In the genomic region with DNA sequence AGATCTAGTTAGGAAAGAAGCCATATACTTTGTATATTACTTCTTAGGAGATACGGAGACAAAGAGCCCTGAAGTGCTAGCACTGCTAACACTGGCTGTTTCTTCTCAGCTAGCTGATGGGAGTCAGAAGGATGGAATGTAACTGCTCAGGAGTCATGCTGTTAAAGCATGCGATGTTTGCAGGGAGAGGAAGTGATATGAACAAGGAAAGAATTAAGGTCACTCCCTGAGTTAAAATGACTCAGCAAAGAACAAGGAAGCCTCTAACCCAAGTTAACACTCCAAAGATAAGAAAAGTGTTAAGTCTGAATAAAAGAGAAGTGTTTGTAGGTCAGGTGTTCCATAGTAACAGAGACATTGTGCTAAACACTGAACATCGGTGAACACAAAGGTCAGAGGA, we compare ENCODE assay signal across 29 mouse cellular contexts.
DNase-seq lines count a peak whose midpoint lies in the region; TF ChIP-seq lines count a peak whose summit lies in the region.
"Had no signal": no experiment of that assay in that cellular context is flagged by ENCODE, and none has a peak within 500 bp of the region (broad histone marks: within the 10 kb centered on the region; RNA-seq: fewer than 3 reads in every experiment).

No protein-coding gene starts in this region.

- WGBS in thymus, adult 2 months = 25% methylated on average over 3 of the region's 3 CpGs

- DNase-seq in adrenal gland, adult 2 months = peak; percentile 3
- no peak for DNase-seq in adrenal gland, postnatal 36 days
- peak; percentile 17 for DNase-seq in ES-CJ7 (ENCODE audit: low read depth, low spot score)
- peak; percentile 48 for DNase-seq in NIH3T3 (ENCODE audit: low read depth)
- peak; percentile 16 for DNase-seq in fibroblast of lung, adult 2 months (ENCODE audit: low read depth)
- no peak for DNase-seq in right cerebral cortex, postnatal 14 days
- no peak for DNase-seq in thymus, adult 2 months
- no peak for DNase-seq in T-cell, adult 2 months (ENCODE audit: low spot score)
- DNase-seq: adrenal gland, postnatal 10 days; cerebellum, adult 11 months; cerebellum, adult 9-10 months; cerebellum, postnatal 36 days; embryo, embryonic 11 days; gastrocnemius, adult 2 months; heart, adult 2 months; heart, postnatal 4 days; kidney, adult 2 months; kidney, postnatal 4 days; left cerebral cortex, postnatal 4 days; liver, postnatal 0 days; lung, postnatal 10 days; right cerebral cortex, adult 18-20 months; thymus, postnatal 25 days had no signal

- no peak overlapping the region for H3K4me3 ChIP-seq in thymus, adult 2 months (ENCODE audit: control insufficient read depth, insufficient read depth, low read length)
- H3K4me3 ChIP-seq: embryonic facial prominence, embryonic 12.5 days; gastrocnemius, adult 2 months; heart, adult 2 months; heart, embryonic 12.5 days; liver, embryonic 12.5 days; midbrain, embryonic 10.5 days had no signal

- no peaks in the 10 kb centered on the region for H3K4me1 ChIP-seq in thymus, adult 2 months (replicated peaks; ENCODE audit: control insufficient read depth, insufficient read depth, low read length)
- H3K4me1 ChIP-seq: embryonic facial prominence, embryonic 12.5 days; heart, embryonic 12.5 days; liver, embryonic 12.5 days had no signal

- no peak overlapping the region for H3K27ac ChIP-seq in thymus, adult 2 months (ENCODE audit: control insufficient read depth, insufficient read depth, low read length)
- H3K27ac ChIP-seq: embryonic facial prominence, embryonic 12.5 days; gastrocnemius, adult 2 months; heart, adult 2 months; hindbrain, embryonic 14.5 days; kidney, postnatal 0 days; liver, embryonic 12.5 days; midbrain, embryonic 10.5 days had no signal

- no peaks in the 10 kb centered on the region for H3K27me3 ChIP-seq in thymus, adult 2 months (ENCODE audit: control insufficient read depth, insufficient read depth, low read length)
- H3K27me3 ChIP-seq: embryonic facial prominence, embryonic 12.5 days; heart, embryonic 12.5 days; liver, embryonic 12.5 days had no signal

- TF ChIP-seq POLR2A in thymus, adult 2 months (IDR thresholded peaks at IDR 0.05; ENCODE audit: control insufficient read depth, extremely low read depth, insufficient read depth, low read length, poor library complexity) = no peak

- no peaks in the 10 kb centered on the region for H3K36me3 ChIP-seq in thymus, adult 2 months (ENCODE audit: control insufficient read depth, insufficient read depth, low read length)
- H3K36me3 ChIP-seq: embryonic facial prominence, embryonic 12.5 days; heart, embryonic 12.5 days; liver, embryonic 12.5 days; midbrain, embryonic 10.5 days had no signal

- TF ChIP-seq CTCF in thymus, adult 2 months (IDR thresholded peaks at IDR 0.05; ENCODE audit: borderline replicate concordance, control insufficient read depth, extremely low read depth, insufficient read depth, low read length, poor library complexity) = no peak

Comparison
In these comparisons a context has a peak if more than half of its experiments do, and no peak if none do; other contexts are left out.
1. DNase-seq: peak in adrenal gland, adult 2 months (single experiment), ES-CJ7 (single experiment), NIH3T3 (single experiment) and fibroblast of lung, adult 2 months (single experiment); none in adrenal gland, postnatal 36 days (0 of 2), right cerebral cortex, postnatal 14 days (single experiment), thymus, adult 2 months (single experiment) and T-cell, adult 2 months (single experiment).